Mouse (Mus musculus) stomach, embryonic 14.5 days (tissue): Measurements from ENCODE around the gene Ogfod3. TPM values are rescaled to one million over a fixed set of nuclear protein-coding genes. Genes with fewer than 3 reads are reported as not detected.

ENCODE experiments used
- ATAC-seq: fragments of 200-750 bp; cut with Nextera tagmentation; 2 replicates; pipeline ENCODE4 v1.8.0; 2017; ENCODE audit warnings: low read depth, moderate TSS enrichment; ENCODE audit not compliant: insufficient number of reproducible peaks, insufficient read depth, low FRiP score
- H3K27ac ChIP-seq: fragments of 300-500 bp; sonication (generic); 2 replicates; pipeline ENCODE4 v1.5.1; 2014; ENCODE audit warnings: mild to moderate bottlenecking, low read length, moderate library complexity, mixed read lengths
- H3K27me3 ChIP-seq: fragments of 300-500 bp; sonication (generic); 2 replicates; pipeline ENCODE4 v1.6.1; 2014; ENCODE audit warnings: low read length, control low read depth, mixed read lengths; ENCODE audit not compliant: control insufficient read depth, insufficient read depth
- H3K36me3 ChIP-seq: fragments of 300-500 bp; sonication (generic); 2 replicates; pipeline ENCODE4 v1.6.1; 2014; ENCODE audit warnings: mild to moderate bottlenecking, control low read depth, low read length, moderate library complexity, mixed read lengths; ENCODE audit not compliant: control insufficient read depth, insufficient read depth
- H3K4me1 ChIP-seq: fragments of 300-500 bp; sonication (generic); 2 replicates; pipeline ENCODE4 v1.6.1; 2014; ENCODE audit warnings: low read length, control low read depth, mixed read lengths; ENCODE audit not compliant: control insufficient read depth, insufficient read depth
- H3K4me2 ChIP-seq: fragments of 300-500 bp; sonication (generic); replicated peaks from 2 replicates; pipeline ENCODE4 v1.6.1; 2014; ENCODE audit warnings: low read depth, low read length, control low read depth
- H3K4me3 ChIP-seq: fragments of 300-500 bp; sonication (generic); 2 replicates; pipeline ENCODE4 v1.5.1; 2014; ENCODE audit warnings: low read depth, low read length, control low read depth
- H3K9ac ChIP-seq: fragments of 300-500 bp; sonication (generic); replicated peaks from 2 replicates; pipeline ENCODE4 v1.6.1; 2014; ENCODE audit warnings: low read depth, mild to moderate bottlenecking, control low read depth, low read length, moderate library complexity, mixed read lengths
- H3K9me3 ChIP-seq: fragments of 300-500 bp; sonication (generic); 2 replicates; pipeline ENCODE4 v1.6.1; 2016; ENCODE audit warnings: low read depth, low read length, control low read depth; ENCODE audit not compliant: control insufficient read depth
- WGBS: fragments of 180-500 bp; shearing (Covaris S2); extraction: QIAGEN DNeasy Blood & Tissue Kit; methylation state at CpG from one replicate; pipeline ENCODE4 v1.1.7; 2014; 5-methylcytosine and 5-hydroxymethylcytosine counted together
- polyA plus RNA-seq: library from polyadenylated mRNA; unstranded; fragments of >200 nt; fragmentation: Nextera tagmentation; extraction: Ambion mirVana; gene quantifications from 2 replicates; pipeline ENCODE4 v1.2.1, GENCODE M21; 2014

Gene Ogfod3
- polyA plus RNA-seq, 1 experiment from 2014 or later, result 34.7 TPM

DNA sequence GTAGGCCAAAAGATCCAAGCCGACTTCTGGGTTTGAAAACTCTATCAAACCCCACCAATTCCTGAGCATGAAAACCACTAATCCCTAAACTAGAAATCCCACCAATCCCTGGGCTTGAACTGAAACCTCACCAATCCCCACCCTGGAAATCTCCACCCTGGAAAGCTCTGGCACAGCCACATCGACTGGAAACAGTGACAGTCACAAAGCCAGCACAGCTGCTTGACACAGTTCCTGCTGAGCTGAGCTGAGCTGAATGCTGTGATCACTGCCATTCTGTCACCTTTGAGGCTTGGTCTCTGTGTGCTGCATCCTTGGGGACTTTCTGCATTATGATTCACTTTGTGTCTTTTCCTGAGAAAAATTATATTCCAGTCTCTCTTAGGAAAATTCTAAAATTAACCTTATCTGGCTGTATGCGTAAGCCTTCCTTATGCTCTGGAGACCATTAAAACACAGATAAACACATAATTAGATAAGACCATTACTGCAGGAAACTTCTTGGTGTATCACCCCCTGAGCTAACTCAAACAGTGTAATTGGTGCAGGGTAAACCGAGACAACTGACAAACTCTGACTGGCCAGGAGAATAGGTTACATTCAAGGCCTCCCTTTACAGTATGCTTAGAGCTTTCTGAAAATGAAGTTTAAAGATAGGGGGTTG, 27.2 kb upstream of the Ogfod3 start:
- whole genome bisulfite sequencing, result 48% methylated on average over 4 of the region's 4 CpGs
- ATAC-seq, result no peak

DNA sequence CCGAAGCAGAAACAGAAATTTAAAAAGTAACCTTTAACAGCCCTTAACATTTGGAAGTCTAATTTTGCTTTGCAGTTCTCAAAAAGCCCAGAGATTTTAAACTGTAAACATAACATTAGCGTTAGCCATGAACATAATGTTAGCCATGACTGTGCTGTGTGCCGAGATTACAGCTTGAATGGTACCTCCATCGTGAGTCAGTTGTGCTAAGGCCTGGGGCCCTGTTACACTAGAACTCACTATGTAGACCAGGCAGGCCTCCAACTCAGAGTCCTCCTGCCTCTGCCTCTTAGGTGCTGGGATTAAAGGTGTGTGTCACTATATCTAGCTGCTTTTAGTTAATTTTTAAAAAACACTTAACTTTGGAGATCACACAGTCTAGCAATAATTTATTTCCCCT, 26.7 kb upstream of the Ogfod3 start:
- no peaks in the 10 kb centered on the region for H3K9me3 ChIP-seq
- 0 out of 2 replicates have a peak, but pooled peaks cover 4% of the 10 kb centered on the region for H3K36me3 ChIP-seq
- 78% methylated on average over 4 of the region's 4 CpGs for WGBS
- H3K27ac ChIP-seq, result no peak overlapping the region
- H3K27me3 ChIP-seq, result no peaks in the 10 kb centered on the region
- no peak overlapping the region for H3K4me2 ChIP-seq
- no peak overlapping the region for H3K4me3 ChIP-seq
- ATAC-seq, result no peak
- H3K9ac ChIP-seq, result no peak overlapping the region
- peaks cover 22% of the 10 kb centered on the region for H3K4me1 ChIP-seq

More for the DNA sequence above, 27.2 kb upstream of the Ogfod3 start:
- H3K9me3 ChIP-seq, result no peaks in the 10 kb centered on the region
- H3K4me3 ChIP-seq, result no peak overlapping the region
- no peak overlapping the region for H3K4me2 ChIP-seq
- no peaks in the 10 kb centered on the region for H3K27me3 ChIP-seq
- no peak overlapping the region for H3K9ac ChIP-seq
- peaks cover 17% of the 10 kb centered on the region for H3K4me1 ChIP-seq
- H3K27ac ChIP-seq, result no peak overlapping the region; the same call in 1 of the 2 replicates
- H3K36me3 ChIP-seq, result no peaks in the 10 kb centered on the region

DNA sequence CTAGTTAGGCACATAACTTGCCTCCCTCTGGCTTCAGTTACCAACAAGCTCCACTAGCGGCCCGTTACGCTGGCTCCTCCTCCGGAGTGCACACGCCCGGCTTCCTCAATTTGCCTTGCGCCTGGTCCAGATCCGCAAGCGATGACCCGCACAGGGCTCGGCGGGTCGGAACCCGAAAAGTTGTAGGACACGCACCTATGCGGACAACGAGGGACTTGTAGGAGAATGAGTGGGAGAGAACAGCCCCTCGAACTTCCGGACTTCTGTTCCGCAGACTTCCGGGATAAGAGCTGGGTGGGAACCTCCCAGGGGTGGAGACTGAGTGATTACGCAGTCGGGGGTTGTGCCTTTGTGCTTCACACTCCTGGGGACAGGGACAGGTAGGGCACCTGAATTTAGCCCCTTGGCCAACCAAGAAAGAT, 24.5 kb upstream of the Ogfod3 start, which contains the start of gene Cybc1:
Gene Cybc1 (minus strand): TSS at position 305 of the 422 bp plus-strand sequence.
- under 1% methylated on average over 23 of the region's 23 CpGs for WGBS
- Histone ChIP-seq H3K27me3 (no peaks in the 10 kb centered on the region), H3K27ac (peak within 1 kb of the TSS; percentile 72; the same call in 1 of the 2 replicates), H3K4me2 (peak within 1 kb of the TSS; percentile 75), H3K9me3 (no peaks in the 10 kb centered on the region), H3K4me1 (peaks cover 15% of the 10 kb centered on the region), H3K4me3 (peak within 1 kb of the TSS; percentile 67), H3K36me3 (peaks cover 21% of the 10 kb centered on the region), H3K9ac (peak within 1 kb of the TSS; percentile 47)
- peak; percentile 90 for ATAC-seq

GRCm38 (mm10) chr11:121228129-121229017, 23.9 kb upstream of the Ogfod3 start:
- Histone ChIP-seq H3K4me2 (peak overlapping the region; percentile 75), H3K4me1 (peaks cover 15% of the 10 kb centered on the region), H3K9me3 (no peaks in the 10 kb centered on the region), H3K4me3 (peak overlapping the region; percentile 67), H3K27ac (peak overlapping the region; percentile 72; the same call in 1 of the 2 replicates), H3K27me3 (no peaks in the 10 kb centered on the region), H3K36me3 (peaks cover 27% of the 10 kb centered on the region), H3K9ac (peak overlapping the region; percentile 47)
- WGBS, result 26% methylated on average over 21 of the region's 21 CpGs
- peak; percentile 10; the same call in 1 of the 2 replicates for ATAC-seq

DNA sequence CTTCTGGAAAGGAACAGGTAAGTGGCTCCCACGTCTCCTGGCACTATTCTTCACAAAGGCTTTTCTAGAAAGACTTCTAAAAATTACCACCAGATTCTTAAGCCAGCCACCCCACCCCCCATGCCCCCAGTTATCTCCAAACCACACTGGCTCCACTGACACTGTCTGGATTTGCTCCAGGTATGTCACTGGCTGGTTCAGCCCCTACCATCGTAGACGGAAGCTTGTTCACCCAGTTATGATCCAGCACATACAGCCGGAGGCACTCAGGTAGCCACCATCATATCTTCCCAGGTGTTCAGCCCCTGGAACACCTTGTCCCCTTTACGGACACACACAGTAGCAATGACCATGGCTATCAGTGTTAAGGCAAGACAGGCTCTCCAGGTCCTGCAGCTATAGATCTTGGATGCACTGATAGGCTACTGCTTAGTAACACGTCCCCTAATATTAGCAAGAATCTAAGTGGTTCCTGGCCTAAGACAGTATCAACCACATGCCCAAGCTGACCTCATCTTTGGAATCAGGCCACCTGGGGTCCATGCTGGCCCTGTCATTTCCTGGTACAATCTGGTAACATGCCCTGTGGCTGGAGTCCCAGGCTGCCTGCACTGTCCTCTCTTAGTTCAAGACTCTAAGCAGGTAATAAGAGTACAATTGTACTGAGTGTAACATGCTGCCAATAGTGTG, 17.0 kb upstream of the Ogfod3 start:
- Histone ChIP-seq H3K4me2 (no peak overlapping the region), H3K9ac (no peak overlapping the region), H3K36me3 (peaks cover 62% of the 10 kb centered on the region), H3K4me1 (peaks cover 4% of the 10 kb centered on the region; the same call in 1 of the 2 replicates), H3K27me3 (no peaks in the 10 kb centered on the region), H3K27ac (no peak overlapping the region), H3K9me3 (no peaks in the 10 kb centered on the region), H3K4me3 (no peak overlapping the region)
- no peak for ATAC-seq
- 91% methylated on average over 6 of the region's 6 CpGs for WGBS

GRCm38 (mm10) chr11:121220771-121221170, 16.3 kb upstream of the Ogfod3 start:
- peaks cover 58% of the 10 kb centered on the region for H3K36me3 ChIP-seq
- H3K4me1 ChIP-seq, result no peaks in the 10 kb centered on the region
- 76% methylated on average over 5 of the region's 5 CpGs for WGBS
- no peaks in the 10 kb centered on the region for H3K27me3 ChIP-seq
- H3K4me3 ChIP-seq, result no peak overlapping the region
- no peaks in the 10 kb centered on the region for H3K9me3 ChIP-seq
- H3K9ac ChIP-seq, result no peak overlapping the region
- no peak overlapping the region for H3K4me2 ChIP-seq
- ATAC-seq, result no peak
- no peak overlapping the region for H3K27ac ChIP-seq

GRCm38 (mm10) chr11:121219776-121220175, 15.3 kb upstream of the Ogfod3 start:
- Histone ChIP-seq H3K9ac (no peak overlapping the region), H3K4me1 (no peaks in the 10 kb centered on the region), H3K9me3 (no peaks in the 10 kb centered on the region), H3K27ac (no peak overlapping the region), H3K36me3 (peaks cover 52% of the 10 kb centered on the region), H3K4me3 (no peak overlapping the region), H3K27me3 (no peaks in the 10 kb centered on the region), H3K4me2 (no peak overlapping the region)
- ATAC-seq, result no peak
- 90% methylated on average over 11 of the region's 11 CpGs for WGBS

DNA sequence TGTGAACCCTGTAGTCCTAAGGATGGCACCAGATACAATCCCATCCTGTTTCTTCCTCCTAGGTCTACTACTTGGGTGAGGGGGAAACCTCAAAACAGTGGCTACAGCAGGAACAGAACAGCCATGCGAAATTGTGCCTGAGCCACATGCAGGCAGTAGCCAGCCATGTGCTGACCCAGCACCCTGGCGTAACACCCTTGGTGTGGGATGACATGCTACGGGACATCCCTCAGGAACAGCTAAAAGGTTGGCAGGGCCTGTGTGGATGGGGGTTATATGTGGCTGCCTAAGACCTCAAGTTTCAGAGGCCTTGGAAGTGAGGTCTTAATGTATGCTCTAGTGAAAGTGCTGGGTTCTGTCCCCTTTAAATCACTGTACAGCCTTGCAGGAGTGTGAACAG, 12.3 kb upstream of the Ogfod3 start:
- Histone ChIP-seq H3K27ac (no peak overlapping the region), H3K36me3 (peaks cover 25% of the 10 kb centered on the region), H3K4me1 (no peaks in the 10 kb centered on the region), H3K27me3 (no peaks in the 10 kb centered on the region), H3K9ac (no peak overlapping the region), H3K4me3 (no peak overlapping the region), H3K9me3 (no peaks in the 10 kb centered on the region), H3K4me2 (no peak overlapping the region)
- 92% methylated on average over 3 of the region's 3 CpGs for WGBS
- no peak for ATAC-seq
